Mouse (Mus musculus) yolk sac, embryonic 10.5 days (tissue): Measurements from ENCODE around the gene Lamc3.

ENCODE experiments used
- DNase-seq: peaks from one replicate; pipeline ENCODE4 v3.0.0-alpha.2; 2017; ENCODE audit warnings: low spot score

Gene Lamc3

DNA sequence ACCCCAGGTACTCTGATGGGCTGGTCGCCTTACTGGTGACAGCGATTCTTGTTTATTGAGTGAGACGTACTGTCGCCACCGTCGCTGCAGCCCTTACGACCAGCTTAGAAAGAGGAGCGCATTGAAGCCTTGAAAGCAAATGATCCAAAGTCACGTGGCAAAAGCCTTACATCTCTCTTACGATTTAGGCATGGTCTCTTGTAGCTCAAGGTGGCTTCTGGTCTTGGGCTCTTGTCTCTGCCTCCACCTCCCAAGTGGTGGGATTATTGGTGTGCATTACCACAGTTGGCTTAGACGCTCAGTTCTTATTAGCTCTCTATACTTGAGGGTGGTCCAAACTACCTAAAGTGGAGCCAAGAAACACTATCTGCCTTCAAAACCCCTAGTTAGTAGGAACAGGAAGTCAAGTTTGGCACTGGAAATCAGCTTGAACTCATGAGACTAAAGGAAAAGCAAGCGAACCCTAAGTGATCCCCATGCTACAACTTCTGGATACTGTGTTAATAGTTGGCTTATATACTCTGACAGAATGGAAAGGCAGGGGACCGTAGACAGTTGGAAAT is 87.8 kb downstream of the Lamc3 start:
- DNase-seq = no peak

DNA sequence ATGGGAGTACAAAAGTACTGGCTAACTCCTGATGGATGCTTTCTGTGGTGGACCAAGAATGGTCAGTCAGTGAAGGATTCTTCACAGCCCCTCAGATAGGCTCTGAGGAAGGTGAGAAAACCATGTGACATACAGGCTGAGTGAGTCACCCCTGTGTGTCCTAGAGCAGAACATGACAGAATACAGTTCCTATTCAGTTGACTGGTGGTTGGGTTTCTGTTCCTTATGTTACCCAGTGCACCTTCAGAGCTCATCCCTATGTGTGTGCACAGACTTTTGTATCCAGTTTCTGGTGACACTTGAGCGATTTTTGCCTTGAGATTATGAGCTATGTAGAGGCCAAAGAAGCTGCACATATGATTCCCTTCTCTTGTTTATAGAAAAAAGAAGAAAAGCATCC is 100.7 kb downstream of the Lamc3 start:
- DNase-seq = no peak

DNA sequence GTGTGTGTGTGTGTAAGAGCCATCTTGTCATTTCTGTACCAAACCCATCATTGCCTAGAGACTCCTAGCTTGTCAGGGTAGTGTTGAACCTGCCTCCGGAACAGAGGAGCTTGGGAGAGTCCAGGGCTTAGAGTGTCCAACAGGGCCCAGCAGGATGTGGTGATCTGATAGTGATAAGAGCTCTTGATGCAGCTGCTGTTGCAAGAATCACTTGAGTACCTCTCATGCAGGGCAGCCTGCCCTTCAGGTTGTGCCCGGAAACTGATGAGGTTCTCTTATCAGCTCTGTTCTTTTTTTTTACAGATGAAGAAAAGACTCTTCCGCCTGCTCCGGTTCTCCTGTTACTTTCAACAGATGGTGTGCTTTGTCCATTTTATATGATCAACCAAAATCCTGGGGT is 103.9 kb downstream of the Lamc3 start:
- DNase-seq = no peak

DNA sequence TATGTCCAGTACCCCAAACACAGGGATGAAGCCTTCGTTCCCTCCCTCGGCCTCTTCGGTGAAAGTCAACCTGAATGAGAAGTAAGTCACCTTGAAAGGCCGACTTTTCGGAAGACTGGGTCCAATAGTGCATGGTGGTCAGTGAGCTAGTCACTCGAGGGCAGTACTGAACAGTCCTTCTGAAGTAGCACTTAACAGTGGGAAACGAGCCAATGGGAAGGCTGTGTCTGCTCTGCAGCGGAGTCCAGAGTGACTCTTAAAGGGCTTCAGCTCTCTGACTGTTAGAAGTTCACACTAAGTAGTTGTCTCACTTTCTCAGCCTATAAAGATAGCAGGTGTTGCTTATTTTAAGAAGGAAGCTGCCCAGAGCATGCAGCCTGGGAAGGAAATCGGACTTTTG is 107.8 kb downstream of the Lamc3 start:
- DNase-seq = no peak

DNA sequence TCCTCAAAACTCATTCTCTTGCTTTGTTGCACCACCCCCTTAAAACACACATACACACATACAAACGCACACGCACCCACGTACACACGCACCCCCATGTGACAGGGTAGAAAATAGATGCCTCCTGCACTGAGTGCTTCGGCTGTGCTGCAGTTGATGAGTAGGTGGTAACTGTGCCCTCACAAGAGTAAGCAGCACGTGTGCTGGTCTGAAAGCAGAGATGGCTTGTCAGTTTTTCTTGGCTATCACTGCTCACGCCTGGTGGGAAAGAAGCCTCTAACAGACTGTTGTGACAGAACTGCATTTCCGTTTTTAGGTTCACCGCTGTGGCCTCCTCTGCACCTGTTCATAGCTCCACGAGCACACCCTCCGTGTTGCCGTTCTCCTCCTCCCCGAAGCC is 109.0 kb downstream of the Lamc3 start:
- DNase-seq = no peak
